Mouse (Mus musculus): ENCODE measurements around the gene Optn.

Gene Optn

GRCm38 (mm10) chr2:5061133-5061708 is 2.6 kb downstream of the Optn start:
- no peak for DNase-seq (ENCODE audit: low spot score)

GRCm38 (mm10) chr2:5059997-5060396 is 3.9 kb downstream of the Optn start:
- no peak for DNase-seq (ENCODE audit: low spot score)

DNA sequence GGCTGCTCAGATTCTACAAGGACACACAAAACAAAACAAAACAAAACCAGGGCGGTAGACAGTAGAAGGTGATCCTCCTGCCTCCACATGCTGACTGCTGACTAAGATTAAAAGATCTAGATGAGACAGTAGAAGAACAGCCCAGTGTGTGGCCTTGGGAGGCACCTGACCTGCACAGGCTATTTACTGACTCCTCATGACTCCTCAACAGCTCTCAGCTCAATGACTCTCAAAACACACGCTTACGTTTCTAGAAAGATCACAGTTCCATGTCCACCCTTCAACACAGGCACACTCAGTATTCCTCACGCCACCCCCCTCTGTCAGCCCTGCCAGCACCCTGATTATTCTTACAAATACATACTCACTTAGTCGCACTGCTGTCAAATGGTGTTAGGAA is 5.4 kb downstream of the Optn start:
- no peak for DNase-seq (ENCODE audit: low spot score)

DNA sequence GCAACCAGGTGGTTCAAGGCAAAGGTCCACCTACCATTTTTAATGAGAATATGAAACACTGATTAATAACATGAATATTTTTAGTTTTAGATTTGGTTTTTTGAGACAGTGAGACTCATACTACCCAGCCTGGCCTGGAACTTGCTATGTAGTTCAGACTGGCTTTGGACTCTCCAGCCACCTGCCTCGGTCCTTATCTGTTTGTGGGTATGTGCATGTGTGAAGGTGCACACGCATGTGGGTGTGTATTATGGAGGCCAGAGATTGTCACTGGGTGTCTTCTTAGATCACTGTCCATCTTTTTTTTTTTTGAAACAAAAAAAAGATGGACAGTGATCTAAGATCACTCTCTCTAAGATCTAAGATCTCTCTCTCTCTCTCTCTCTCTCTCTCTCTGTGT is 13.3 kb downstream of the Optn start:
- DNase-seq (ENCODE audit: low spot score) = no peak

GRCm38 (mm10) chr2:5047016-5047415 is 16.8 kb downstream of the Optn start:
- no peak for DNase-seq (ENCODE audit: low spot score)

- DNase-seq (ENCODE audit: low spot score) = no peak
Observed at GRCm38 (mm10) chr2:5045269-5045965, 18.4 kb downstream of the Optn start.

GRCm38 (mm10) chr2:5044321-5044720 is 19.5 kb downstream of the Optn start:
- no peak for DNase-seq (ENCODE audit: low spot score)

DNA sequence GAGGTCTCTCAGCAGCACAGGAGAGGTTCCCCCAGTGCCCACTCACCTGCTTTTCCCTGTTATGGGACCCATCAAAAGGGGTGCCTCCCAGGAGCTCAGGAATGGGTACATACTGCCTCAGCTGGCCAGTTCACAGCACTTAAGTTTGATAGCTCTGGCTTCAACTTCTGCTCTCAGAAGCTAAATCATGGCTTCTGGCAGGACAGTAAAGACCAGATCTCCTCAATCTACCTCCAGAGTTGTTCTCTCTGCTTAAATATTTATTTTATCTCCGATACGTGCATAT is 20.4 kb downstream of the Optn start:
- no peak for DNase-seq (ENCODE audit: low spot score)

DNA sequence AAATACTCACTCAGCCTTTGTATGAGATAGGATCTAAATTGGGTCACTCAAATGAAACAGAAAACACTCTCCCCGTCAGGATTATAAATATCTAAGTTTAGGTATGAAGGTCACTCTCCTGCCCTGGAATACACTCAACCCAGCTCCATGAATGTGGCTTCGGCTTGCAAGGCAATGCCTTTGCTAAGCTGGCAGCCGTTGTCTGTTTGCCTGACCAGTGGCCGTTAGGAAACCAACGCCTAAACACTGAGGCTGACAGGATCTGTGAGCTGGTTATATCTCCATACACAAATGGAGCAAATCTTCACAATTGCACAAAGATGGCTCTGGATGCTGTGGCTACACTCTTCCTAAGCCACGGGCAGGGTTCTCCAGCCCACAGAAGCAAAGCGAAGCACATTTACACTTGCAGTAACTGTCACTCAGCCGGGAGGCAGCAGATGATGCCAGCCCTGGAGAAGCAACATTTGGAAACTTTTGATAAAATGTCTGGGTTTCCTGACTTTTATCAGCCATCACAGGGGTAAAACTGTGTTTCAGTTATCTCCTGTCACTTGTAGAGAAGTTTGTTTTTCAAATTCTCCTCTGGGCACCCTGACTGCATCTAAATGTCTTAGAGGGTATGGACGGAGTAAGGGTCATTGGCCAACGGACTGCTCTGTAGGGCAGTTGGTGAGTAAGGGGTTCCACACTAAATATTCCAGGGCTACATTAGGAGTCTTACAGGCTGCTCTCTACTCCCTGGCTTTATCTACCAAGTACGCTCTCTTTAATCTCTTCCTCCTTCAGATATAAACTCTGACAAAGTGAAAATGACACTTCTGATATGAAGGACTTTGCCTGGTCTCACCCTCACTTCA is 21.0 kb downstream of the Optn start:
- DNase-seq (ENCODE audit: low spot score) = no peak

DNA sequence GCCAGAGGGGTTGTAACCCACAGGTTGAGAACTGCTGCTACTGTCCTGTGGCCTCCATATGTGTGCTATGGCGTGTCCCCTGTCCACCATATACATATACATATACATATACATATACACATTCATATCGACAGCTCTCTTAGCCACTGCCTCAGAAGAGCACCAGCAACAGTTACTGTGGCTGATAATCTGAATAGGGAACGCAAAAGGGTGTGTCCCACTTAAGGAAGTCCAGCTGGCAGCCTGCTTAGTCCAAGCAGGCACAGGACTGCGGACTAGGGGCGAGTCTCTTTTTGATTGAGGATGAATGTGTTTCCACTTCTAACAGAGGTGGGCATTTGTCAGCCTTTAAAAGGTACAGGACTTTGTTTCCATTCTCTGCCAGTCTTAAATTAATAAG is 22.0 kb downstream of the Optn start:
- DNase-seq (ENCODE audit: low spot score) = no peak

DNA sequence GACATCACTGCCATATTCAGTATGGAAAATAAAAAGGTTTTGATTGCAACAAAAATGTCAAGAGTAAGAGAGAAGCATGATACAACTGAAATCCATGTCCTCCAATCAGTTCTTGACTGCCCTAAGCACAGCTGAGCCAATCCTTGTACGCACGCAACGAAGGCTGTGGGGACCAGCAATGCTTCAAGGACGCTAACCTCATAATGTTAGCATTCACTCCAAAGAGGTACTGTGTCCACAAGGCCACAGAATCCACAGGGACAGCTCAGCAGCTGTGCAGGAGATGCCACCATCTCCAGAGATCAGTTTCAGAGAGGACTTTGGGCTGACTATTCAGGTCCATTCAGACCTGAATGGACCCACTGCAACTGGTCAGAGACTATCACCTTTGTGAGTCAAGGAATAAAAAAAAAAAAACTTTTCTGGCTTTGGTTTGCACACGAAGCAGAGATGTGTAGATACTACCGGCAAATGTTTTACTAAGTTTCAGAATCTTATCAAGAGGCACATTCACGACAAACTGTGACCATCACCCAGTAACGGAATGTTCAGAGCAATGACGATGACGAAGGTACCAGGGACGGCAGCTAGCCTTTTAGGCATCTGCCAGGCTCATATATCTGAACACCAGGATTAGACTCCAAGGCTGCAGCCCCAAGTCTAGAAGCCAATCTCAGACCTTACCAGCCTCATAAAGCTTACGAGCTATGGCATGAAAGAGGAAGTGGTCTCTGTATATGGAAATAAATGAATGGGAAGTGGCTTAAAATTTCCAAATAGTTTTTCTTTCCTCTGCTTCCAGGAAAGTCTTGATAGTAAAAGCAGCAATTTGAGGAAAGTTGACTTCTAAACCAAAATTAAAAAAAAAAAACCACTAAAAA is 23.3 kb downstream of the Optn start:
- no peak for DNase-seq (ENCODE audit: low spot score)

DNA sequence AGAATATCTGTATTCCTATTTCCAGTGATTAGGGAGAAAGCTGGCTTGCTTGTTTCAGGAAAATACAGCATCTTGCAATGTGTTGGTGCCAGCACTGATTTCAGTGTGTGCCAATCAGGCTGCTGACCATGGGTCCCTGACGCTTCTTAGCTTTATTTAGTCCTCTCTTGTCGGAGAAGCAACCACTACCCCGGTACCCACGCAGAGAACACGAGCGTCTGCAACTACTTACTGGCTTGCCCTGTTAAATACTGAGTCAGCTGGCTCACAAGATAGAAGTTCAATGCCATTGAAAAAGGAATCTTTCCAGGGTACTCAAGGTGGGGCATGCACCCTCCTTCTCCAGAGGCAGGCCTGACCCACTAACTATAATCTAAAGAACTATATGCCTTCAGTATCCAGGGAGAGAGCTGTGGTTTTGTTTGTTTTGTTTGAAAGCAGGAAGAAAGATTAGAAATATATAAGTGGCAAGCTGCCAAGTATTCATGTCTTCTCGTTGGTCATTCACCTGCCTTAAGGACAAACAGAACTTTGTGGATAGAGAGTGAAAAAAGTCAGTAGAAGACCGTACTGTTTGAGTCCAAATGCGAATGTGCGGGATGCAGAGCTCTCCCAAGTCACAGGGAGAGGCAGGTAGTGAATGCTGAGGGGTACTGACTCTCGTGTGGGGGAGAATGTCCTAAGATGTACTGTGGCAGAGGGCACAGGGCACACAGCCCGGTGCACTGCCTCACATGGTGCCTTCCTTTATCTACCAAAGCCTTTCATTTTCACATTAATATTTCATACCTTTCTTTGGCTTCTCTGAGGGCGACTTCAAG is 24.3 kb downstream of the Optn start:
- DNase-seq (ENCODE audit: low spot score) = no peak

- no peak for DNase-seq (ENCODE audit: low spot score)
Observed at GRCm38 (mm10) chr2:5038320-5038719, 25.5 kb downstream of the Optn start.

GRCm38 (mm10) chr2:5037390-5037789 is 26.5 kb downstream of the Optn start:
- DNase-seq (ENCODE audit: low spot score) = no peak

DNA sequence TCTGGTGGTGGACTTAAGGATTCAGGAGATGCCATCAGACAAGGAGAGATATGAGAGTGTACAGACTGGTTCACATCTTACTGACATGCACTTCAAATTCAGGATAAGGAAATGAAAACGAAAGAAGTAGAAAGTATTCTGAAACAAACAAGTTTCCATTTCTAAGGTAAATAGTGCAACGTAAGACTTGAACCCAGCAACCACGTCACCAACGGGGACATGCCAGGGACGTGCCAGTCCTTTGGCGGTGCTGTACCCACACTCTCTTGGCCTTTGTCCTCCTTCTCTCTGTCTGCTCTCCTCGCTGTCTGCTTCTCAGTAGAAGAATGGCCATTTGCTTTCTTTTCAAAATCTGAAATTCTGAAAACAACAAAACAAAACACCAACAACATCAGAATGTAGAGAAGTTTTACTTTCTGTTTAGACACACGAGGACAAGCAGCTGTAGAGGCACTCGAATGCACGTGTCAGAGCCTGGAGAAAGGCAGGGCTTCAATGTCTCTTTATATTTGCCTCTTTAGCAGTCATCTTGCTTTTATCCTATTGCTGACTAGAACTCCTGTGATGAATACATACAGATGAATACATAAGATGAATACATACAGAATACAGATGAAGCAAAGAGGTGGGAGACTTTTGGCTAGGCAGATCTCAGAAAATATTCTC is 27.3 kb downstream of the Optn start:
- DNase-seq (ENCODE audit: low spot score) = no peak

GRCm38 (mm10) chr2:5035241-5035640 is 28.6 kb downstream of the Optn start:
- DNase-seq (ENCODE audit: low spot score) = no peak

- DNase-seq (ENCODE audit: low spot score) = no peak
Observed at GRCm38 (mm10) chr2:5034801-5035200, 29.1 kb downstream of the Optn start.

- no peak for DNase-seq (ENCODE audit: low spot score)
Observed at GRCm38 (mm10) chr2:5033546-5034420, 30.1 kb downstream of the Optn start.

- DNase-seq (ENCODE audit: low spot score) = no peak
Observed at GRCm38 (mm10) chr2:5032665-5033064, 31.2 kb downstream of the Optn start.

DNA sequence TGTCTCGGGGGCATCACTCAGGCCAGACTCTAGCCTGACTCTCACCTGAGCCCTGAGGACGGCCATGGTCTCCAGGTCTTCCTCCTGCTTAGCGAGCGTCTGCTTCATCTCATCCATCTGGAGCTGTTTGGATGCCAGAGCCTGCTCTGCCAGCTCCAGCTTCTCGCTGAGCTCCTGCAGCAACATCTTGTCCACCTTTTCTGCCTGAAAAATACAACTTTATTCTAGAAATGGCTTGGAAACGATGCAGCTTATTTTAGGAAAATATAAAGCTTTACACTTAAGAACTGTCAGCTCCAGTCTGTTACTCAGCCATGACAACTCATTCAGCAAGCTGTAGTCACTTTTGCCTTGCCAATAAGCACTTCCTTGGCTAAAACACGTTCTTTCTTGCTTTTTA is 32.6 kb downstream of the Optn start:
- no peak for DNase-seq (ENCODE audit: low spot score)
